Mouse (Mus musculus): ENCODE measurements around the gene Tmem238.
"Not testable (repeated sequence)": the region's sequence is repeated elsewhere in the genome, so short reads cannot be mapped to it uniquely, and the experiment has no call there.

The Tmem238 gene

DNA sequence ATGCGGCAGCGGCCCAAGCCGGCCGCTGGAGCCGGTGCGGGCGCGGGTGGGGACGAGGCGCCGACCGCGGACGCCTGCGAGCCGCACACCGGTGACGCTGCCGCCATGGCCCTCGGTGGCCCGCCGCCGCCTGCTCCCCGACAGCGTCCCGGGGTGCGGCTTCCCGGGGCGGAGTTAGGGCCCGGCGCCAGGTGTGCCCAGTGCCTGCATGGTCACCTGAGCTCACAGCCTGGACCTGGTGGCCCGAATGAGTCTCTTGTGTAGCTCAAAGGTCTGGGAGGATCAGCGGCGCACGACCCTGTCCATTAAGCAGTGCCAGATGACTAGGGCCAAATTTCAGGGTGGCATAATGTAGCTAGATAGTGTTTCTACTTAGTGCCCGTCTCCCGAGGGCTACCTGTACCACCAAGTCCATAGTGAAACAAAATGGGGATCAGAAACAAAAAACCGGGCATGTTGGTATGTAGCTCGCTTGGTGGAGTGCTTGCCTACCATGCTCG is at the start of gene Tmem238:
Gene Tmem238, minus strand, starts transcription at position 221 of the 500 bp plus-strand sequence.
- DNase-seq, result no peak

DNA sequence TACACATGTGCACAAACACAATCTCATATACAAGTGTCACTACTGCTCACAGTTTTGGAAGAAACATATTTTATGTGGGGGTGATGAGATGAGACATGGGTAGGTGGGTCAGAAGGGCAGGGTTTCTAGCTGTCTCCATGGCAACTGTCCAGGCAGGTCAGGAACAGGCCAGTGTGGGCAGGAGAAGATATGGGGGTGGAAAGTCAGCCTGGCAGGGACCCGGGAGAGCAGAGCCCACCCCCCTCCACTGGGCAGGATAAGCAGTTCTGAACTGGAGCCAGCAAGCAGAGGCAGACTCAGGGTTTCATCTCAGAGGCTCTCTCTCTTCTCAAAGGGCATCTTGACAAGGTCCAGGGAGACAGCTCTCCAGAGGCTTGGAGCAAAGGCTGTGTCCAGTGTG is 48.2 kb upstream of the Tmem238 start:
- no peak for DNase-seq

DNA sequence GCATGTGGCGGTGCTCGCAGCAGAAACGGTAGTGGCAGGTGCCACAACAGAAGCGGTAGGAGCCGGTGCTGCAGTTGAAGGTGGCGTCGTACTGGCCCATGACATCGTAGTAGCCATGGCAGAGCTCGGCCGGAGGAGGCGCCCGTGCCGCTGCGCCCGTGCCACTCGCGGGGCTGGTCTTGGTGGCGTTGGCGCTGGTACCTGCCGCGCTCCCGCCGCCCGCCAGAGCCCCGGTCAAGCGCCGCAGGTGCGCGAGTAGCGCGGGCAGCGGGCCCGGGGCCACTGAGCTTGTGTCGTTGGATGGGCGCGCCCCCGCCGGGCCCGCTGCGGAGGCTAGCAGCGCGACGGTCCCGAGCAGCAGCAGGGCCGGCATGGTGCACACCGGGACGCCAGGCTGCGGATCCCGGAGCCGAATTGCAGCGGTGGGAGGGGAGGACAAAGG is 46.9 kb upstream of the Tmem238 start:
- DNase-seq, result peak; percentile 51

DNA sequence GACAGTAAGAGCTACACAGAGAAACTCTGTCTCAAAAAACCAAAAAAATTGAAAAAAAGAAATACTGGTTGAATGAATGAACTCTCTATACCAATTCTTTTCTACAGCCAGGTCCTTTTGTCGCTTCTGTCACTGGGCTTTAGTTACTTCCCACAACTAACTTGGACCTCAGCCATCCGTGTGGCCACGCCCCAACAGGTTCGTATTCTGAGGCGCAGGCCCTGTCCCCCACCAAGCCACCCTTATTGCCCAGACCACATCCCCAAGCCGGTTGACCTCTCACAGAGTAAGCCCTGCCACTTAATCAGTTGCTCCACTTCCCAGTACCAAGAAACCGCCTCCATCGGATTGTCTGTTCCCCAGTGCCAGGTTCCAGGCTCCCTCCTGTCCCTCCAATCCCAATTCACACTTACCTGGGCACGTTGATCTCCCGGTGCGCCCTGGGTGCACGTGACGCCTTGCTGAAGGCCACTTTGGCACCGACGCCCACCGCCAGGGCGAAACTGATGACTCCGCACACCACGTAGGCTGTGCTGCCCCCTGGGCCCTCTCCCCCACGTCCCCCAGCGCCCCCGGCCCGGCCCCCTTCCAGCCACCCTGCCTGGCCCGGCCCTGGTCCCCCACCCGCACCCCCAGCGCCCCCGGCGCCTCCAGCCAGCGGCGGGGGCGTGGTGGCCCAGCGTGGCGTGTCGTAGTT is 46.3 kb upstream of the Tmem238 start:
- no peak for DNase-seq

DNA sequence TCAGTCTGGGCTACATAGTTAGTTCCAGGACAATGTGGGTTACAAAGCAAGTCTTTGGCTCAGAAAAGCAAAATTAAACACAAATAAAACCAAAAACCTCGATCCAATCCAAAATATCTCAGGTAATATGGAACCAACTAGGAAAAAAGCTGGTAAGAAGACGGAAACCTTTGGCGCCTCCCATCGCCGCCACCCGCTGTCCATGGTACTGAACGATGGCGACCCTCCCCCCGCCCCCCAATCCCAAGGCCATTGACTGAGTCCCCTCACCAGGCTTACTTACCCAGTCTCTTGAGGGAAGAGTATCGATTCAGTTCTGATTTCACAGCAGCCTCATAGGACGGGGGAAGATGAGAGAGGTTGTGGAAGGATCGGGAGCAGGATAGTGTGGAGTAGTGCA is 41.0 kb upstream of the Tmem238 start:
- DNase-seq, result no peak

DNA sequence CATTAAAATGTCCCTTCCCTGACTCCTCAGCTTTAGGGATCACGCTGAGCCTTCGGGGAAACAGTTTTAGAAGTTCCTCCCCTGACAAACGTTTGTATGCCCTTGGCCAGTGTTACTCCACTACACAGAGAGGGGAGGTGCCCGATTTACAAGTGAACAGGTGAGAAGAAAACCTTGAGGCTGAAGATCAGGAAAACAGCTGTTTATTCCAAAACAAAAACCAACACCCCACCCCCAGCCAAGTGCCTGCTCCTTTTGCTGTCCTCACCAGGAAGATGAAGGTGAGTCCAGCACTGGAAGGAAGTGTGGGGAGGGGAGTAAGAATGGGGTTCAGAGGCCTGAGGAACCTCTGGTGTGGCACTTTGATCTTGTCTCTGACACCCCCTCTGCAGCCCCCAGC is 35.9 kb upstream of the Tmem238 start:
- no peak for DNase-seq

DNA sequence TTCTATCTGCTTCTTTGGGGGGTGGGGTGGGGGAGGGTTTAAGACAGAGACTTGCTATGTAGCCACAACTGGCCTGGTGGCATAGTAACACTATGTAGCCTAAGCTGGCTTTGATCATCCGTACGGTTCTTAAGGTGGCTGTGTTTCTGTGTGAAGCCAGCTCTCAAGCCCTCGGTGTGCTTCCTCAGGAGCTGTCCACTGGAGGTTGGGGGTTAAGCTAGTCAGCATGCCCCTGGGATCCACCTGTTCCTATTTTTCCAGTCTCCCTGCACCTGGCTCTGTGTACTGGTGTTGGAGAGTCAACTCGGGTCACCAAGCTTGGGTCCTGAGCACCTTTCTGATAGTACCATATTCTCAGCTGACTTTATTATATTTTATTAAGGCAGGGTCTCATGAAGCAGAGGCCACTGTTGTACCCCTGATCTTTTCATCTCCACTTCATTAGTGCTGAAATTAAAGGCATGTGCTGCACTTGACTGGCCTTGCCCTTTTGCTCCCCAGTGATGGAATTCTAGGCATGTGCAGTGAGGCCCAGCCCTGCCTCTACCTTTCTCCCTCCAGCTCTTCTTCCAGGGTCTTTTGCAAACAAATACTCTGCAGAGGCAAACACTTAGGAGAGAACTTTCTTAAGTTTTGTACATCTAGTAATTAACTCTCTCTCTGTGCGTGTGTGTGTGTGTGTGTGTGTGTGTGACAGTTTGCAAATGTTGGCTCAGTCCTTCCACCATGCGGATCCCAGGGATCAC is 32.9 kb upstream of the Tmem238 start:
- no peak for DNase-seq

DNA sequence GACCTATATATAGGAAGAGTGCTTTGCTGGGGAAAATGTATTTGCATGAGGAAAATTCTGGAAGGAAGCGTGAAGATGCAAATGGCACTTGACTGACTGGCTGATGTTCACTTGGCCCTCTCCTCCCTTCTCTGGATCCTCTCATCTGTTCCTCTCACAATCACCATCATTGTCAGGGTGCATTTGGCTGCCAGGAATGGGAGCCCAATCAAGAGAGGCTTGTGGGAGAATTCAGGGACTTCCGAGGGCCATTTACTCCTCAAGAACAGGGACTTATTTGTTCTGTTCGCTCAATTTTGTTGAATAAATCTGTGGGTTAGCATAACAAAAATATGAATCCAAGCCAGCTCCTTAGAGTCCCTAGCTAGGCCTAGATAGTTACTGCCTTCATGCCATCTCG is 32.2 kb upstream of the Tmem238 start:
- no peak for DNase-seq

DNA sequence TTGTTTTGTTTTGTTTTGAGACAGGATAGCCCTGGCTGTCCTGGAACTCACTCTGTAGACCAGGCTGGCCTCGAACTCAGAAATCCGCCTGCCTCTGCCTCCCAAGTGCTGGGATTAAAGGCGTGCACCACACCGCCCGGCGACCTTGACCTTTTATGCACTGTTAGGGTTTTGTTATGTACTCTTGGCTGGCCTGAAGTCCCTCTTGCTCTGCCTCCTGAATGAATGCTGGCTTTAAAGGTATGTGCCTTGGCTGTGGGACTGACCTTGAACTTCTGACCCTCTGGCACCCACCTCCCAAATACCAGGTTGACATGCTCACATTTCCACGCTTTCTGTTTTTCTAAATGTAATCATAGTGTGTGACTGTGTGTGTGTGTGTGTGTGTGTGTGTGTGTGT is 31.5 kb upstream of the Tmem238 start:
- DNase-seq, result not testable (repeated sequence)

DNA sequence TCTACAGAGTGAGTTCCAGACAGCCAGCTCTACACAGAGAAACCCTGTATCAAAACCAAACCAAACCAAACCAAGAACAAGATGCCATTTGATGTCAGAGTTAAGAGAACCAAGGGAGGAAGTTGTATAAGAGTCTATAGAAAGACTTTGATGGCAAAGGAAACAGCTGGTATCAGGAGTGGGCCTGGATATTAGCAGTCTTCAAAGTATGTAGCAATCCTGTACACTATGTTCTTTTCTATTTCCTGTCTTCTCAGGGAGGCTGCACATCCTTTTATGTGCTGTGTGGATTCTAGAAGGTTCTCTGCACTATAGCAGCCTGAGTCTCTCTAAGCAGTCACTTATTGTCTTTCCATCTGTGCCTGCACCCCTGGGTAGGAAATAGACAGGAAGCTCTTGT is 27.1 kb upstream of the Tmem238 start:
- DNase-seq, result no peak

DNA sequence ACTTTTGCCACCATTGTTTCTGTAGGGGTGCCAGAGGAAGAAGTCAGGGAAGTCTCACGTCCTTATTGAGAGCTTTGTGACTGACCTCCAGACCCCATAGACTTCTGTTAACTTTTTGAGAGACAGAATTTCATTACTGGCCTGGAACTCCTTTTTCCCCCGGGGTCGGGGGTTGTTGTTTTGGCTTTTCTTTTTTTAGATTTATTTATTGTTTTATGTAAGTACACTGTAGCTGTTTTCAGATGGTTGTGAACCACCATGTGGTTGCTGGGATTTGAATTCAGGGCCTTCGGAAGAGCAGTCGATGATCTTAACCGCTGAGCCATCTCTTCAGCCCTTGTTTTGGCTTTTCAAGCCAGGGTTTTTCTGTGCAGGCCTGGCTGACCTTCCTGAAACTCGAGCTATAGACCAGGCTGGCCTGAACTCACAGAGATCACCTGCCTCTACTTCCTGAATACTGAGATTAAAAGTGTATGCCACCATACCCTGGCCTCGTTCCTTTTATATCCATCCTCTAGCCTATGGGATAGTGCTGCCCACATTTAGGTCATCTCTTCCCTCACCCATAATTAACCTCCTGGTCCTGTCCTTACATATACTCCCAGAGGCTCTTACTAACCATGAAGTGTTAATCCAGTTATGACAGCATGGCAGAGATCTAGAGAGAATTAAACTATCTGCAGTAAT is 23.8 kb upstream of the Tmem238 start:
- DNase-seq, result no peak

DNA sequence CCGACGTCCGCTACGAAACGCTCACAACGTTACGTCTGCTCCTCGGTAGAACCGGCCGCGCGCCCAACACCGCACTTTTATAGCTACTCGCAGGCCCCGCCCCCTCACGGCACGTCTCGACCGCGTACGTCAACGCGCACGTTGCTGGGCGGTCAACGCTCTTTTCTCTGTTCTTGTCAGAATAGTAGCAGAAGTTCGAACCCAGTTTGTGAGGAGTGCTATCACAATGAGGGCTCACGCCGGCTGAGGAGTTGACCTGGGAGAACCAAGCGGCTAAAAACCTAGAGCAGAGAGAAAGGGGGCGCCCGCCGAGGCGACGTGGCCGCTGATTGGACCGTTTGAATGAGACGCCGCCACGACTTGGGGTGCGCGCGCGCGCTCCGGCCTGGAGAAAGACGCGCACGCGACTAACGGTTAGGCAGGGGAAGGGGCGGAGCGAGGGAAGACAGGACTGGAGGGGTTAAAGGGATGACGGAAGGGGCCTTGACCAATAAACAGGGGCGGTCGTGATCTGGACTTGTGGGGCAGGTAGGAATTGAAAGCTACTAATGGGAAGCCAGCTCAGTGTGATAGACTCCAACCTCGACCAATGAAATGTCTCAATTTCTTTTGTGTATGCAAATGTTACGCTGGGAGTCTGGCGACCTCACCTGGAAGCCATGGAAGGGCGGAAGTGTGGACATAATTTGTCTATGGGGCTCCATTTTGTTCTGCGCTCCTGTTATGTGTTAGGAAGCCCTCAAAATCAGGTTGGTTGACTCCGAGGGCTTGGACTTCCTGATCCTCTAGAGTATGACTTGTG is 23.0 kb upstream of the Tmem238 start, which contains the start of gene Ube2s:
Gene Ube2s, minus strand, starts transcription at position 288 of the 802 bp plus-strand sequence.
- DNase-seq, result peak; percentile 99

DNA sequence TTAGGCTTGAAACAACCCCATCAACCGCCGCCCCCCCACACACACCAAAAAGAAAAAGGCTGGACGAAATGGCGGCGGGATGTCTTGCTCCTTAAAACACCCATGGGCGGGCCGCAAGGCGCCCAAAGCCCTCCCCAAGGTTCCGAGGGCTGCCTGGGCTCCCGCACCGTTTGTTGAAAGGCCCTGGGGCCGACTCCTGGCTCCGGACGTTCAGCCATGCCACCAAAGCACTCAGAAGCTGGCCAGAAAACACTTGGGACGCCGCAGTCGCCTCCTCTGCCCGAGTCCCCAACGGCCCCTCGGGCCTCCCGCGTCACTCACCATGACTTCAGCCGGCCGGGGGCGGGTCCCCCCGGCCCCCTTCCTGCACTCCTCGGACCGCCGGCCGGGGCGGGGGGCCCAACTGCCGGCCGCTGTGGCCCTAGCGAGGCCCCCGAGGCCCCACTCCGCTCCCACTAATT is 22.4 kb upstream of the Tmem238 start:
- no peak for DNase-seq

DNA sequence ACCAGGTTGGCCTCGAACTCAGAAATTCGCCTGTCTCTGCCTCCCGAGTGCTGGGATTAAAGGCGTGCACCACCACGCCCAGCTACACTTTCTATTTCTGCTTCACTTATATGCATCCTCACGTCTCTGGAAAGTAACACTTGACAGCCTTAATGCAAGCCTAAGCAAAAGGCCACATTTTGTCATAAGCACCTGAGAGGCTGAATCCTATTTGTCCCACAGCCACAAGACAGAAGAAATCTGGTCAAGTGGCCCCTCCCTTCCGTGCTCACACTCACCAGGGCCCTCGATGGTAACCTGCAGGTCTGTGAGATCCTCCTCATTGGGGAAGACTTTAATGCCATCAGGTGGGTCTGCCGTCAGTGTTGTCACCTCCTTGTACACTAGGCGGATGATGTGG is 21.7 kb upstream of the Tmem238 start:
- not testable (repeated sequence) for DNase-seq

DNA sequence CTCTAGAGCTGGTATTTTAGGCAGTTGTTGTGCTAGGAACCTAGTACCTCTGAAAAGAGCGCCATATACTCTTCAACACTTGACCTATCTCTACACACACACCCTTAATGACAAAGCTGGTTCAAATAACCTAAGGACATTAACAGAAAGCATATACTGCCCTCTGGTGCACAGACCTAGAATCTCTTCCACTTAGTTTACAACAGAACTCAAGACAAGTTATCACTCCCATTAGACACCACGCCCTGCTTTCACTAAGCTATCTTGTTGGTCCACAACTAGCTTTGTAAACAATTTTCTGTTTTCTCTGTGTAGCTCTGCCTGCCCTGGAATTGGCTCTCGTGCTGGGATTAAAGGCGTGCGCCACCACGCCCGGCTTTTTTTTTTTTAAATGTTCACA is 17.3 kb upstream of the Tmem238 start:
- DNase-seq, result no peak

DNA sequence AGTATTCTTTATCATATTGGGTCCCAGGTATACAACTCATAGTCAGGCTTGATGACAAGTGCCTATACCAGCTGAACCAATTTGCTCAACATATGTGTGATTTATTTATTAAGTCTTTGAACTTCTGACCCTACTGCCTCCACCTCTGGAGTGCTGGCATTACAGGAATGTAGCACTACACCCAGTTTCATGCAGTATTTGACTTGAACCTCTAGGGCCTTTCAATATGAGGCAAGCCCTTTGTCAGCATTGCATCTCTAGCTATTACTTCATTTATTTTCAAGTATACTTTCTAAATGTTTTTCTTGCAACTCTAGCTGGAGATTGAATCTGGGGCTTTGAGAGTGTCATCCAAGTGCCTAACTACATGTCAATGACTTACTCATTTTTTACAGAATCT is 12.8 kb upstream of the Tmem238 start:
- no peak for DNase-seq

DNA sequence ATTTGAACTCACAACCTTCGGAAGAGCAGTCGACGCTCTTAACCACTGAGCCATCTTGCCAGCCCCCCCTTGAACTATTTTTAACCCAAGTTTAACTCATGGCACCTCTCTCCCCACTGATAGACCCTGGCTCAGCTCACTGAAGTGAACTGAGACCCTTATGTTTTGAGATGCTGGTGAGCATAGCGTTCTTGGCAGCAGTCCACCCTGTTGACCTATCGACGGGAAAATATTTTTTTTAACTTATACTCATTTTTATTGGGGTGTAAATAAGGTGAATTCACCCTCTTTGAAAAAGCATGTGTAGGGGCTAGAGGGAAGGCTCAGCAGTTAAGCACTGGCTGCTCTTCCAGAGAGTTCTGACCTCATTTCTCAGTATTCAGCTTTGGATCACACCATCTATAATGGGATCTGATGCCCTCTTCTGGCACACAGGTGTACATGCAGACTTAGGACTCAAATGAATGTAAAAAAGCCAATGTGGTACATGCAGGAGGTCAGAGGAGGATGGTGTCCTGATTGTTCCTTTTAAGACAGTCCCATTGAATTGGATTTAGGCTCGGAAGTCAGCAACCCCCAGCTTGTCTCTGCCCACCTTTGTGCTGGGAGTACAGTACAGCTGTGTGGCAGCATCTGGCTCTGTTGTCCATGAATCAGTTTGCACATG is 6.4 kb upstream of the Tmem238 start:
- no peak for DNase-seq

DNA sequence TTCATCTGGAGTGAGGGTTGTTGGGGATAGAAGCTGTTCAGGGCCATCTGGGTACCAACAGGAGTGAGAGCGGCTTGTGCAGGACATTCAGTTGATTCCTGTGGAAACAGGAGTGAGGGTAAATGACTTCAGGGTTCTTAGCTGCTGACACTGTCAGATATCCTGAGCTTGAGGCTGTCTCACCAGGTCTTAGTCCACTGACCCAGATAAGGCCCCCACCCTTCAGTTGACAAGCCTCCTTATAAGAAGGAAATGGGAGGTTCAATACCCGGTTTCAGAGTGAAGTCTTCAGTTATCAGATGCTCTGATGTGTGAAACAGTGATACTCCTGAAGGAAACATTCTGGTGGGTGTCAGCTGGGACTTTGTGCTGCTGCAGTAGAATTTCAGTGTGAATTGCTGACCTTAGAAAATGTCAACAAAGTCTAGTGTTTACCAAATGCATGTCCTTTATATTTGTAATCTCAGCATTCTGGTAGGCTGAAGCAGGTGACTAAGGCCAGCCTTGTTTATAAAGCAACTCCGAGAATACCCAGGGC is 5.2 kb upstream of the Tmem238 start:
- no peak for DNase-seq

DNA sequence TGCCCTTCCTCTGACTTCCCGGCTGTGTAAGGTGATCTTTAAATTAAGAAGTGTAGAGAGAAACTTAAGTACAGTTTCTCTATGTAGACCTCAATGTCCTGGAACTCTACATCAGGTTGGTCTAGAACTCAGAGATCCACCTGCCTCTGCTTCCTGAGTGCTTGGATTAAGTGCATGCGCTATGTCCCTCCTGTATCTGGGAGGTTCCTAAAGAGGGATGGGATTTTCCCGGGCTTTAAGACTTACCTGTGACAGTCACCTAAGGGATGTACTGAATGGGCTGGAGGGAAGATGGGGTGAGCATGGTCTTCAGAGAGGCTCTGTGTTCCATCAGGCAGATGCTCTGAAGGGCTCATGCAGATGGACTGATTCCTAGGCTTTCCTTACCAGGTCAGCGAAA is 4.2 kb upstream of the Tmem238 start:
- DNase-seq, result no peak

DNA sequence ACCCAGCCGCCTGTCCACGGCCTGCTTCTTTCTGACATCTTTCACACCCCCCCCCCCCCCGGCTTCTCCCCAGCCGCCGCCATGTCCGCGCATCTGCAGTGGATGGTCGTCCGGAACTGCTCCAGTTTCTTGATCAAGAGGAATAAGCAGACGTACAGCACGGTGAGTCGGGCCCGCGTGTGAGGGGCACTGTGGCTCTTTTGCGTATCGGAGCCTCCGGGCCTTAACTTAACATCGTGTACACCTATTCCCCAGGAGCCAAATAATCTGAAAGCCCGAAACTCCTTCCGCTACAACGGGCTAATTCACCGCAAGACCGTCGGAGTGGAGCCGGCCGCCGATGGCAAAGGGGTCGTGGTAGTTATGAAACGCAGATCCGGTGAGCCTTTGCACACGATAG is 3.8 kb upstream of the Tmem238 start:
- not testable (repeated sequence) for DNase-seq

DNA sequence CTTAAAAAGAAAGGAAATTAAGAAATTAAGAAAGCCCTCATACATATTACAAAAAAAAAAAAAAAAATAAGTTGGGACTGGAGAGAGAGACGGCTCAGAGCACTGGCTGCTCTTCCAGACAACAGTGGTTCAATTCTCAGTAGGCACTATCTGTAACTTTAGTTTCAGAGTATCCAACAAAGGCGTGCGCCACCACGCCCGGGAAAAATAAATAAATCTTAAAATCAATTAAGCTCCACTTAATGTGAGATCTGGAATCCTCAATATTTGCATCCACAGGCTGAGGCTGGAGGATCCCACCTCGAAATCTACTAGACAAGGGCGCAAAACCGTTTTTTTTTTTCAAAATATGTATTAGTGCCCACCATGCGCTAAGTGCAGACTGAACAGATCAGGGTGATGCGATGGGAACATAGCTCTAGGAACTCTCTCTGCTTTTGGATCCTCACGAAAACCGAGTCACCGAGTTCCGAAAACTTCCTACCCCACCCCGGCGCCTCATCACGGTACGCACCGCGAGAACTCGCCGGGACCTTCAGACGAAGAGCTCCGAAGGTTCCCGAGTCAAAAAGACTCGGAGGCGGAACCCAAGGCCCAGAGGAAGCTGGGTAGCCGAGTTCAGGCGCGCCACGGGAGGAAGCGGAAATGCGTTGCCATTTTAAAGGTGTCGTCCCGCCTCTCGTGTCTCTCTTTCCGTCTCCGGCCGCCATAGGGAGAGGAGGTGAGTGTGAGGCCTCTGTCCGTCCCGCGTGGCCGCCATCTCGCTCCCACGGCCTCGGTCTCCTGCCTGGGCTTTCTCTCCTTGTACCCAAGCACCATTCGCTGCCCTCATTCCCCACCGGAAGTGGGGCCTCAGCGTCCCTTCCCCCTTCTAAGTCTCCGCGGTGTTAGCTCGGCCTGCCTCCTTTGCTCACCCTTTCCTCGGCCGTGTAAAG is 3.1 kb upstream of the Tmem238 start, which contains the start of gene Rpl28:
Gene Rpl28, plus strand, starts transcription at position 597 of the 935 bp plus-strand sequence.
- DNase-seq, result peak; percentile 97

All from right cerebral cortex, adult 18-20 months (tissue).